Mouse (Mus musculus) T-helper 1 cell (primary cell): ENCODE data around the gene Tmem108.

Source experiments
- in situ Hi-C: fragments of 300-600 bp; cut with MboI, MseI; formaldehyde crosslinking; loops from one replicate; pipeline ENCODE4 v1.15.1; 2025; ENCODE audit warnings: high pct_unique_total_duplicates

Tmem108 gene

DNA sequence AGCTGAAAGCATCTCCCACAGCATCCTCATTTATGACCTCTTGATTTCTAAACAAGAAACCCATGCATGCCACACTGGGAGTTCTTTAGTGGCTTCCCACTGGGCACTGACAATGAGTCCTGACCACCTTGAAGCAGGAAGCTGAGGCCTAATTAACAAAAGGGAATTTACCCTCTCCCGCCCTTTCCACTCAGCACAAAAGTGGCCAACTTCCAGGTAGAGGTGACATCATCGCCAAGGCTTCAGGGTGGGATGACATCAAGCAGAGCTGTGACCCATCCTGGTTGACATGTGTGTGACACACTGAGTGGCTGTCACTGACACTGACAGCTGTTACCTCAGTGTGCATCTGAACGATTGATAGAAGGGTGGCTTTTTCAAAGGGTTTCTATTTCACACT is 124.8 kb downstream of the Tmem108 start:
- in situ Hi-C loops: no loop called here

GRCm38 (mm10) chr9:103628861-103629469 is 132.7 kb downstream of the Tmem108 start:
- in situ Hi-C loops: loop anchor here (5.0 kb wide), 1 partner anchor 128 kb away; no protein-coding TSS in a partner anchor

GRCm38 (mm10) chr9:103627404-103627900 is 134.2 kb downstream of the Tmem108 start:
- in situ Hi-C loops: loop anchor here (5.0 kb wide), 1 partner anchor 130 kb away; no protein-coding TSS in a partner anchor

DNA sequence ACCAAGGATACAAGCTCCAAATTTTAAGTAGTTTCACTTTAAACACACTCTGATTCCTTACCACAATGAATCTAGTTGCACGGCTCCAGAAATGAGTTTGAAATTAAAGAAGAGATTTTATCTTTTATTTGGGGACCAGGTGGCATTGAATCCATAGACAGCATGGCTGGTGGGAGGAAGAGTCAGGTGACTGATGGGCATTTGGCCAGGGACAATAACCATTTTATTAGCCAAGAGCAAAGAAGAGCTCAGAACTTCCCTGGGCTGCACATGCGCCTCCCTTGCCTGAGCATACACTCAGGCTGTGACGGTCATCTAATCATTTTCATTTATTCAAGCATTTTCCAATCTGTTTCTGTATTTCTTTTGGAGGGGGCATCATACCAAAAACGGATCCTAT is 135.5 kb downstream of the Tmem108 start:
- in situ Hi-C loops: loop anchor here (5.0 kb wide), 1 partner anchor 131 kb away; no protein-coding TSS in a partner anchor

- in situ Hi-C loops: loop anchor here (5.0 kb wide), 2 partner anchors 133 to 373 kb away; no protein-coding TSS in a partner anchor
These were observed 137.0 kb downstream of the Tmem108 start for GRCm38 (mm10) chr9:103624649-103625048.

DNA sequence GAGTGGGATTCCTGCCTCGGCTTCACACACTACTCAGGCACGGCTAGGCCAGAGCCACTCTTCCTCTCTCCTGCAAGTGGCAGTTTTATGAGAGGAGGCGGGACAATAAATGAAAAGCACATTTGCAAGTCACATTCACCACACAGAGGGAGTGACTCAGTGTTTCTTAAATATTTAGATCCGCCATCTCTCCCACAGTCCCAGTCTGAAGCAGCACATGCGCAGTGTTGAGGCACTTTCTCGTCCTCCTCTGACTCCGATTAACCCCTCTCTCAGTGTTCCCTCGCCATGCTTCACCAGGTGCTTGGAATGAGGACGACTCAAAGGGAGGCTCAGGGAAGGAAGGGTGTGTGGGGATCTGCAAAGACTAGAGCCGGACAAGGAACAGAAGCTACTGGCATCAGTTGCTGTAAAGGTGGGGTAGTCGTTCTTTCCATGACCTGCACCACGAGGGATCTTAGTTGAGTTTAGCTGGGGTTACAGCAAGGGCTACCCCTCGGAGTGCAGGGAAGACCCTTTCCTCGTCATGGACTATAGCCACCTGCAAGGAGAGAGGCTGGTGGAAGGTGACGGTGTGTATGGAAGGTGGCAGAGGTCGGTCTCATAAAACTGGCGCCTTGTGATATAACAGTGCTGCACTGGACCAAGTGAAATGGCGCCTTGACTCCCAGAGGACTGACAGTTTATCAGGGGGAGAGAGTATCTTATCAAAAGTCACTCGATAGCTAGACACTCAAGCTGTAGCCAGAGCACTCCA is 137.9 kb downstream of the Tmem108 start:
- in situ Hi-C loops: loop anchor here (5.0 kb wide), 1 partner anchor 374 kb away; no protein-coding TSS in a partner anchor

DNA sequence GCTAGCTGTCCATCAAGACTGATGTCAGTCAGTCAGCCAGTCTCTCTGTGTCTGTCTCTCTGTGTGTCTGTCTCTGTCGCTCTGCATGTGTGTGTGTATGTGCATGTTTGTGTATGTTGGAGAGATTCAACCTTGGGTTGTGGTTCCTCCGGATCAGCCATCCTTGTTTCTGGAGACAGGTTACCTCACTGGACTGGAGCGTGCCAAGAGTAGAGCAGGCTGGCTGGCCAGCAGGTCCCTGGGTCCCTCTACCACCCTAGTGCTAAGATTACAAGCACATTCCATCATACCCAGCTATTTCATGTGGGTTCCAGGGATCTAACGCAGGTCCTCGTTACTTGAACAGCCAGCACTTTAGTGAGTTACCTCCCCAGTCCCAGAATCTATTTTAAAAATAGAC is 138.6 kb downstream of the Tmem108 start:
- in situ Hi-C loops: loop anchor here (5.0 kb wide), 1 partner anchor 374 kb away; no protein-coding TSS in a partner anchor

DNA sequence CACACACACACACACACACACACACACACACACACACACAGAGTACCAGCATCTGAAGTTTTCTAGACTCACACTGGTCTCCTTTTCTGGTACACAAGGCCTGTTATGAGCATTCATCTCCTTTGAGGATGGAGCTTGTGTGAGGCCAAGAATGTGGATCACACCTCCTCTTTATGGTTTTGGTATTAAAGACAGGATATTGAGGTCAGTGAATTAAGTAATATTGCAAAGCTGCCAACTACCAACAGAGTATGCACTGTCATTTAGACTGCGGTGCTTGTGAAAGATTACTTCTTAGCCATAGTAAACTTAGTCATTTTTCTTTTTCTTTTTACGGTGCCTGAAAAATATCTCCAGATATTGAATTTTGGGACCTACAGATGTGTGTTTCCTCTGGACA is 139.8 kb downstream of the Tmem108 start:
- in situ Hi-C loops: loop anchor here (5.0 kb wide), 1 partner anchor 375 kb away; no protein-coding TSS in a partner anchor

DNA sequence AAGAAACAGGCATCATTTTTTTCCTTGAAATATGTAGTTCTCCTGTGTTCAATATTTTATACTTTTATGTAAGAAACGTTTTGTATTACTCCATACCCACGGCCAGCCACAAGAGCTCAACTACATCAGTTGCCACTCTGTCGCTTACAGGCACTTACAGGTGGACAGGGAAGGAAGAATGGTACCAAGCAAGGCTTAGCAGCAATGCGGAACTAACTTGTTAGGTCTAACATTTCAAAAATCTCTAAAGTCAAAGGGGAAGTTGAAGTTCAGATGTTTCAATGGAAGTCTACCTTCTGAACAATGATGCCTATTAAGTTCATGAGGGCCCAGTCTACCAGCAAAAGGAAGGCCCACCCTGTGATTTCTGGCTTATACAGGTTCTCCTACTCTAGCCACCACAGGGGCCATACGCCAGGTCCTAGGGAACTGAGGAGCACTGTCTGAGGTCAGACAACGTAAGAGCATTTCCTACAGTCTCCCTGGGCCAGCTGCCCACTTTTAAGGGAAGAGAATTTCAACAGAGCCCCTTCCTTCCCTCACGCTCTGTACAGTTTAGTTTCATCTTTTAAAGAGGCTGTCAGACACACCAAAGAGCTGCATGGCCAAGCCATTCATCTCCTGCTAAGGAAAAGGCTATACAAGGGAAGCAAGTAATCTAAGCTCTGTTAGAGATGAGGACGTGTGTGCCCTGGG is 141.0 kb downstream of the Tmem108 start:
- in situ Hi-C loops: loop anchor here (5.0 kb wide), 1 partner anchor 377 kb away; no protein-coding TSS in a partner anchor

GRCm38 (mm10) chr9:103614260-103614659 is 147.4 kb downstream of the Tmem108 start:
- in situ Hi-C loops: no loop called here

- in situ Hi-C loops: no loop called here
These were observed 153.2 kb downstream of the Tmem108 start for GRCm38 (mm10) chr9:103608161-103609058.

GRCm38 (mm10) chr9:103606056-103606455 is 155.6 kb downstream of the Tmem108 start:
- in situ Hi-C loops: no loop called here

DNA sequence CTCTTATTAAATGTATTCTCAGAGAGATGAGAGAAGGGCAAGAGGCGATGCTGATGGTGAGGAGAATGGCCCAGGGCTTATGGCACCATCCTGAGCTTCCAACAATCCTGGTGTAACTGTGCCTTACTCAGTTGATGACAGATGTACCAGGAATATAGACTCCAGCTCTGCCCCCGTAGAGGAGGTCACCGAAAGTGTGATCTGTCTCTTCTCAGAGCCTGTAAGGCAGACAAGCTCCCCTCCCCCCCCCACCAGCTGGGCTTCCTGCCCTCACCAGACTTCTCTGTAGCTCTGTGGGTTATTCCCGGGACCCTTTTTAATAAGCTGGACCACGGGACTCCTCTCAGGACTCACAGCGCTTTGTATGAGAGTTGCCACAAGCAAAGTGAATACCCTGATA is 157.8 kb downstream of the Tmem108 start:
- in situ Hi-C loops: loop anchor here (5.0 kb wide), 1 partner anchor 116 kb away; no protein-coding TSS in a partner anchor

DNA sequence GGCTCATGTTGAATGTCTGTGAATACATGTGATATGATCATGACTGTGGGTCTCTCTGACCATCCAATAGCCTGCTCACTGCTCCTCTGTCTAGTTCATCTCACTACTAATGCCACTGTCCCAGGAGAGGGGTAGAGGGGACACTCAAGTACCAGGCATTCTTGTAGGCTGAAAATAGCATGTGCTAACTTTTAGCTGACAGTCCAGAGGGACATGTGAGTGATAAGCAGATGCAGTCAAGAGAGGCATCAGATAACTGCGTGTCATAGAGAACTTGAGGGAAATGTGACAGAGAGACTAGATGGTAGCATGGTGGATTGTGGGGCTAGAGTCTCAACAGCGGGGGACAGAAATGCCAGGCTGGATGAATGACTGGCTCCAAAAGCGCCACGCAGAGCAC is 159.8 kb downstream of the Tmem108 start:
- in situ Hi-C loops: loop anchor here (5.0 kb wide), 1 partner anchor 115 kb away; no protein-coding TSS in a partner anchor

DNA sequence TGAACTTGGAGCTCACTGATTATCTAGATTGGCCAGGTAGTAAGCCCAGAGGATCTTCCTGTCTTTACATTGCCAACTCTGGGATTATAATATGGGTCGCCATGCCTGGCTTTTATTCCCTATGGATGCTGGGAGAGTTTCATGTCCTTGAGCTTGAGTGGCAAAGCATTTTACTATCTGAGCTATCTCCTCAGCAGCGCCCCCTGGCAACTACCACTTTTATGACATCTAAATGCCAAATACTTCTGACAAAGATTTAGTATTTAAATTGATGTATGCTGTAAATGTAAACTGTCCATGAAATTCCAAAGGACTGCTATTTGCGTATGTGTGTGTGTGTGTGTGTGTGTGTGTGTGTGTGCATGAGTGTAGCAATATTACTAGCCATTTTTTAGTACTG is 160.8 kb downstream of the Tmem108 start:
- in situ Hi-C loops: loop anchor here (5.0 kb wide), 1 partner anchor 114 kb away; no protein-coding TSS in a partner anchor

DNA sequence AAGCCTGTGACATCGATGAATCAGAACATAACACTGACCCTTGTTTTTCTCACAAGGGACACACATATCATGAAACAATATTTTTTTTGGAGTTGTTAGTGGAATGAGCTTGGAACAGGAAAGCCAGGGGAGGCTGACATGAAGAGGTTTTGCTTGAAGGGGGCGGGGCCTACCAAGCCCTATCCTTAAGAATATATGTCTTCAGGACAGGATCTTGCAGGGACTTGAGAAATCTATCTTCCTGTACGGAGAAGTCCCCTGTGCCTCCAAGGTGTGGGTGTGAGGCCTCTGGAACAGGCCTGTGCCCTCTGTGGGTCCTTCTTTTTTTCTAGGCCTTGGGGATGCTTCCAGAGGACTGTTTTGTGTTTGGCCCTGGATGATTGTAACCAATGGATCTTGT is 161.7 kb downstream of the Tmem108 start:
- in situ Hi-C loops: loop anchor here (5.0 kb wide), 1 partner anchor 113 kb away; no protein-coding TSS in a partner anchor

DNA sequence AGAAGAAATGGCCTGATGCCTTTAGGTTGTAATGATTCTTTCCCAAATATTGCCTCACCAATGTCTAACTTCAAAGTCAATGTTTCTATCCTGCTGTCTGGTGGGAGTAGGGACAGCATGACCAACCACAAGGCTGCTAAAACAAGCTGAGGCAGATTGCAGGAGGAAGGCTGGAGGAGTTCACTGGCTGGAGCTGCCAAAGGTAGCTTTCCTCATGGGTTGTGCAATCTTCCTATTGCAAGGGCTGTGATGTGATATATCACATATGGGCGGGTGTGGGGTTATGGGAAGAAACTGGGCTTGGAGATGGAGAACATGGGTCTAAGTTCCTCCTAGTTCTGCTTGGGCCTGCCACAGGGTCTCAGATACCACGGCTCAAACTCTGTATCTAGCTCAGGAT is 163.8 kb downstream of the Tmem108 start:
- in situ Hi-C loops: no loop called here

DNA sequence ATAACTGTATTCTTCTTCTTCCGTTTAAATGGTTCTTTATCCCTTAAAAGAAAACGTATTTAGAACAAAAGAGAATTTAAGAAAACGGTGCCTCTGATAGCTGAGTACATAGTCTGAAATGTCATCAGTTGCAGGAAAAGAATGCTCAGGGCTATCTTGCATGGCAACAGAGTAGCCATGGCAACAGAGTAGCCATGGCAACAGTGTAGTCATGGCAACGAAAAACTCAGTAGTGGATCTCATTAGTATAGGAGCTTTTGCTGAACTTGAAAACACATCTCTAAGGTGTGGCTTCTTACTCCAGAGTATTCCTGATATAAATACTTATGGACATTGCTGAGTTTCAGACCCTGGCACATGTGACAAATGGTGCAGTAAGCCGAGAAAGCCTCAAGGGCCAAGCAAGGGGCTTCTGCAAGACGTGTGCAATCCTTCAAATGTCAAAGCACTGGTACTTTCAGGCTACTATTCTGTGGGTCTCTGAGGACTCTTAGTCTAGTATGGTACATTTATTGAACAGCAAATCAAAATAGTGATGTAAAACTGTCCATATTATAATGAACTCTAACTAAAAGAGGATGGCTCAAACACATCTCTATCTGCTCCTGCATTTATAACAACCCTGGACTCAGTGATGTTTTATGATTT is 166.3 kb downstream of the Tmem108 start:
- in situ Hi-C loops: no loop called here

DNA sequence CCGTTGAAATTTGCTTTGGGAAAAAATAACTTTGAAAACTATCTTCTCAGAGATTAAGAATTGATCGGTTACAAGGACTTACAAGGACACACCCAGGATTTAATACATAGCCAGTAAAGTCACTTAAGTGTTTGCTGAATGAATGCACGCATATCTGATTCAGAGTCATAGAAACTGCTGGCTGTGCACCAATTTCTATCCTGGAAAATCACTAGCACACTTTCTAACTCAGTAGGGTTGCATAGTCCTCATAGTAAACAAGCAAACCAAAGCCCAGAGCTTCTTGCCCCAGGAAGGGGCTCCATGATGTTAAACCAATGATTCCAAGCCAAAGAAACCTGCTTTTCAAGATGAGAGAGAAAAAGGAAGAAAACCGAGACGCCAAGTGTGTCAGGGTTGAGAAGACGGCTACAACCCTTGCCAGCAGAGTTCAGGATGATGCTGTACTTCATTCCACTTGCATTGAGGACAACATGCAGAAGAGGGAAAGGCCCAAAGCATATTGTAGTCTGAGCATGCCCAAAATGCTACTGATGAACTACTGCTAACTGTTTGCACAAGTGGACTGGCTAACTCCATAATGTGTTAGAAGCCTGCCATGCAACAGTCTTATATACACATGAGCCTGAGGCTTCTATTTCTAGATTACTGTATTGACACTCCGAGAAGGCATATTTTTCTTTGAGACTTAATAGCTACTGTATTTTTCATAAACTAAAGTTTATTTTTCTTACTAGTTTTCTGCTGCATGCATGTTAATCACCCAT is 167.0 kb downstream of the Tmem108 start:
- in situ Hi-C loops: no loop called here
